ENCODE assay signal across 12 mouse cellular contexts in the genomic region with DNA sequence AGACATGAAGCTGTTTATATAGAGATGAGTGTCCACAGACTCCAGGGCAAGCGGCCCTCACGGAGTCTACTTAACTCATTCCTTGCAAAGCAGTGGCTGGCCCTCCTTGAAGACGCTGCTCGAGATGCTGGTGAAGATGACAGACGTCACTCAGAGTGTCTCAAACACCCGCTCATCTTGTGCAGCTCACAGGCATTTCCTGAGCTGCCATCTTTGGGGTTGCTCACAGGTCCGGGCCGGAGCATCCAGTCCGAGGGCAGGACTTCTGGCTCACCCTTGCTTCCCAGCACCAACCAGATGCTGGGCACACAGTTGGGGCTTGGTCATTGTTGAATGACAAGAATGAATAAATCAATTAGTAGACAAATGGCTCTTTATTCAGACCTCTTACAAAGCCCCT. TPM values are rescaled to one million over a fixed set of nuclear protein-coding genes. Genes with fewer than 3 reads are reported as not detected.
DNase-seq lines count a peak whose midpoint lies in the region; ATAC-seq and TF ChIP-seq lines count a peak whose summit lies in the region.
"Had no signal": no experiment of that assay in that cellular context is flagged by ENCODE, and none has a peak within 500 bp of the region (broad histone marks: within the 10 kb centered on the region; RNA-seq: fewer than 3 reads in every experiment).

No protein-coding gene starts in this region.

- no peak overlapping the region for H3K27ac ChIP-seq in forebrain, embryonic 11.5 days (ENCODE audit: low read depth, low read length)
- H3K27ac ChIP-seq in forebrain, embryonic 16.5 days (ENCODE audit: low read length) = no peak overlapping the region
- no peak overlapping the region for H3K27ac ChIP-seq in lung, embryonic 14.5 days (ENCODE audit: low read depth)
- H3K27ac ChIP-seq in lung, postnatal 0 days (ENCODE audit: low read length) = no peak overlapping the region
- peak overlapping the region; percentile 83 for H3K27ac ChIP-seq in limb, embryonic 10.5 days
- peak overlapping the region; percentile 48; the same call in 1 of the 2 replicates for H3K27ac ChIP-seq in neural tube, embryonic 14.5 days (ENCODE audit: low read depth, low read length)

- 79% methylated on average over 9 of the region's 9 CpGs for WGBS in forebrain, embryonic 11.5 days
- WGBS in forebrain, embryonic 16.5 days = 70% methylated on average over 9 of the region's 9 CpGs
- WGBS in lung, embryonic 14.5 days = 71% methylated on average over 9 of the region's 9 CpGs
- 68% methylated on average over 9 of the region's 9 CpGs for WGBS in lung, postnatal 0 days
- WGBS in limb, embryonic 10.5 days = 88% methylated on average over 9 of the region's 9 CpGs
- 70% methylated on average over 9 of the region's 9 CpGs for WGBS in neural tube, embryonic 14.5 days

- no peak for TF ChIP-seq CTCF in lung, embryonic 14.5 days (IDR thresholded peaks at IDR 0.05; ENCODE audit: low read depth)
- no peak for TF ChIP-seq CTCF in lung, postnatal 0 days (IDR thresholded peaks at IDR 0.05)

- ATAC-seq in forebrain, embryonic 11.5 days (replicated peaks; ENCODE audit: low FRiP score) = no peak
- no peak for ATAC-seq in forebrain, embryonic 16.5 days
- ATAC-seq in lung, embryonic 14.5 days (ENCODE audit: insufficient read depth) = 0 out of 2 replicates have a peak, but pooled peaks have one; percentile 6
- ATAC-seq in lung, postnatal 0 days = no peak
- peak; percentile 10; the same call in 1 of the 2 replicates for ATAC-seq in neural tube, embryonic 14.5 days (ENCODE audit: low read depth)

- H3K36me3 ChIP-seq in forebrain, embryonic 11.5 days (ENCODE audit: control insufficient read depth, insufficient read depth, low read length) = no peaks in the 10 kb centered on the region
- H3K36me3 ChIP-seq in forebrain, embryonic 16.5 days (ENCODE audit: control insufficient read depth, insufficient read depth) = no peaks in the 10 kb centered on the region
- H3K36me3 ChIP-seq in lung, embryonic 14.5 days (ENCODE audit: insufficient read depth) = peaks cover 2% of the 10 kb centered on the region; the same call in 1 of the 2 replicates
- no peaks in the 10 kb centered on the region for H3K36me3 ChIP-seq in lung, postnatal 0 days (ENCODE audit: insufficient read depth, low read length)
- 0 out of 2 replicates have a peak, but pooled peaks cover under 1% of the 10 kb centered on the region for H3K36me3 ChIP-seq in limb, embryonic 10.5 days
- no peaks in the 10 kb centered on the region for H3K36me3 ChIP-seq in neural tube, embryonic 14.5 days (ENCODE audit: control insufficient read depth, insufficient read depth, low read length)

- H3K9me3 ChIP-seq in forebrain, embryonic 11.5 days (ENCODE audit: control insufficient read depth, low read length) = no peaks in the 10 kb centered on the region
- no peaks in the 10 kb centered on the region for H3K9me3 ChIP-seq in forebrain, embryonic 16.5 days (ENCODE audit: control insufficient read depth, low read length)
- H3K9me3 ChIP-seq in lung, embryonic 14.5 days (ENCODE audit: low read depth, low read length) = no peaks in the 10 kb centered on the region
- H3K9me3 ChIP-seq in lung, postnatal 0 days (ENCODE audit: low read length) = no peaks in the 10 kb centered on the region
- no peaks in the 10 kb centered on the region for H3K9me3 ChIP-seq in limb, embryonic 10.5 days (replicated peaks)
- no peaks in the 10 kb centered on the region for H3K9me3 ChIP-seq in neural tube, embryonic 14.5 days (ENCODE audit: control insufficient read depth, low read length)

- no peak overlapping the region for H3K4me2 ChIP-seq in forebrain, embryonic 11.5 days (ENCODE audit: low read depth, low read length, severe bottlenecking)
- H3K4me2 ChIP-seq in forebrain, embryonic 16.5 days (ENCODE audit: low read length) = no peak overlapping the region; the same call in 1 of the 2 replicates
- H3K4me2 ChIP-seq in lung, embryonic 14.5 days = peak overlapping the region; percentile 96
- no peak overlapping the region for H3K4me2 ChIP-seq in lung, postnatal 0 days (replicated peaks; ENCODE audit: low read depth, low read length)
- peak overlapping the region; percentile 88; the same call in 1 of the 2 replicates for H3K4me2 ChIP-seq in neural tube, embryonic 14.5 days (ENCODE audit: low read depth, low read length)

- H3K4me1 ChIP-seq in forebrain, embryonic 11.5 days (replicated peaks; ENCODE audit: control insufficient read depth, insufficient read depth, low read length) = peaks cover 4% of the 10 kb centered on the region; the same call in 1 of the 2 replicates
- peaks cover 15% of the 10 kb centered on the region for H3K4me1 ChIP-seq in forebrain, embryonic 16.5 days (replicated peaks; ENCODE audit: control insufficient read depth, insufficient read depth, low read length)
- H3K4me1 ChIP-seq in lung, embryonic 14.5 days (ENCODE audit: insufficient read depth) = peaks cover 11% of the 10 kb centered on the region
- peaks cover 6% of the 10 kb centered on the region; the same call in 1 of the 2 replicates for H3K4me1 ChIP-seq in lung, postnatal 0 days (ENCODE audit: insufficient read depth, low read depth, low read length)
- H3K4me1 ChIP-seq in limb, embryonic 10.5 days = peaks cover 20% of the 10 kb centered on the region
- H3K4me1 ChIP-seq in neural tube, embryonic 14.5 days (ENCODE audit: control insufficient read depth, insufficient read depth, low read length) = peaks cover 14% of the 10 kb centered on the region

- H3K9ac ChIP-seq in forebrain, embryonic 11.5 days (ENCODE audit: low read length) = peak overlapping the region; percentile 27; the same call in 1 of the 2 replicates
- no peak overlapping the region for H3K9ac ChIP-seq in forebrain, embryonic 16.5 days (replicated peaks; ENCODE audit: low read depth, low read length)
- H3K9ac ChIP-seq in lung, embryonic 14.5 days = no peak overlapping the region
- H3K9ac ChIP-seq in lung, postnatal 0 days (replicated peaks; ENCODE audit: low read depth) = no peak overlapping the region
- no peak overlapping the region for H3K9ac ChIP-seq in neural tube, embryonic 14.5 days (replicated peaks; ENCODE audit: low read depth, low read length)

- no peaks in the 10 kb centered on the region for H3K27me3 ChIP-seq in forebrain, embryonic 11.5 days (ENCODE audit: control insufficient read depth, insufficient read depth, low read length)
- H3K27me3 ChIP-seq in forebrain, embryonic 16.5 days (replicated peaks; ENCODE audit: control insufficient read depth, insufficient read depth, low read length) = no peaks in the 10 kb centered on the region
- H3K27me3 ChIP-seq in lung, embryonic 14.5 days (ENCODE audit: insufficient read depth, low read length) = no peaks in the 10 kb centered on the region
- H3K27me3 ChIP-seq in lung, postnatal 0 days (replicated peaks; ENCODE audit: insufficient read depth, low read length) = no peaks in the 10 kb centered on the region
- no peaks in the 10 kb centered on the region for H3K27me3 ChIP-seq in limb, embryonic 10.5 days (ENCODE audit: low read depth, poor library complexity, severe bottlenecking)
- no peaks in the 10 kb centered on the region for H3K27me3 ChIP-seq in neural tube, embryonic 14.5 days (ENCODE audit: control insufficient read depth, insufficient read depth, low read length)

- TF ChIP-seq EP300 in lung, postnatal 0 days (IDR thresholded peaks at IDR 0.05) = no peak

- H3K4me3 ChIP-seq in forebrain, embryonic 11.5 days (ENCODE audit: low read depth, low read length) = no peak overlapping the region
- H3K4me3 ChIP-seq in forebrain, embryonic 16.5 days (replicated peaks; ENCODE audit: low read length) = no peak overlapping the region
- H3K4me3 ChIP-seq in lung, embryonic 14.5 days (ENCODE audit: low read depth, low read length) = no peak overlapping the region
- no peak overlapping the region for H3K4me3 ChIP-seq in lung, postnatal 0 days (ENCODE audit: low read depth, low read length)
- H3K4me3 ChIP-seq in limb, embryonic 10.5 days = peak overlapping the region; percentile 68; the same call in 1 of the 2 replicates
- H3K4me3 ChIP-seq in neural tube, embryonic 14.5 days (ENCODE audit: low read depth, low read length) = no peak overlapping the region

- DNase-seq in forebrain, embryonic 11.5 days (ENCODE audit: low spot score) = peak; percentile 48
- no peak for DNase-seq in lung, embryonic 14.5 days
- DNase-seq in lung, postnatal 0 days (ENCODE audit: low spot score) = no peak
- no peak for DNase-seq in limb, embryonic 10.5 days (ENCODE audit: low spot score)
- DNase-seq in retina, embryonic 14.5 days (ENCODE audit: low spot score) = no peak
- DNase-seq in thymus, postnatal 10 days (ENCODE audit: low spot score in 2 of 2) = no peak
- DNase-seq: embryo, embryonic 11 days; heart, postnatal 36 days; kidney, postnatal 4 days; thymus, adult 2 months had no signal

RNA-seq across cellular contexts. Expression of a gene that starts 0.9 kb away (rescaled TPM):
- 5.8 and 7.8 TPM in 2 replicates for polyA plus RNA-seq in forebrain, embryonic 11.5 days (2014; fragmentation: Nextera tagmentation; extraction: Ambion mirVana)
- 8.3 and 11.0 TPM in 2 replicates for polyA plus RNA-seq in forebrain, embryonic 16.5 days (2015; fragmentation: Nextera tagmentation; extraction: Ambion mirVana)
- 5.3 and 6.3 TPM in 2 replicates for polyA plus RNA-seq in lung, embryonic 14.5 days (2014; fragmentation: Nextera tagmentation; extraction: Ambion mirVana)
- 2.0 and 2.4 TPM in 2 replicates for polyA plus RNA-seq in lung, postnatal 0 days (2015; fragmentation: Nextera tagmentation; extraction: Ambion mirVana)
- 5.8 and 8.4 TPM in 2 replicates for polyA plus RNA-seq in limb, embryonic 10.5 days (2016; fragmentation: Nextera tagmentation; extraction: Ambion mirVana)
- polyA plus RNA-seq in neural tube, embryonic 14.5 days (2014; fragmentation: Nextera tagmentation; extraction: Ambion mirVana) = 8.5 and 9.2 TPM in 2 replicates

RNA-seq across cellular contexts. Expression of a gene that starts 26.4 kb away (rescaled TPM):
- polyA plus RNA-seq in forebrain, embryonic 11.5 days (2014; fragmentation: Nextera tagmentation; extraction: Ambion mirVana) = 1.5 and 1.6 TPM in 2 replicates
- polyA plus RNA-seq in forebrain, embryonic 16.5 days (2015; fragmentation: Nextera tagmentation; extraction: Ambion mirVana) = 0.71 and 1.1 TPM in 2 replicates
- 20.1 and 21.1 TPM in 2 replicates for polyA plus RNA-seq in lung, embryonic 14.5 days (2014; fragmentation: Nextera tagmentation; extraction: Ambion mirVana)
- 2.9 and 3.8 TPM in 2 replicates for polyA plus RNA-seq in lung, postnatal 0 days (2015; fragmentation: Nextera tagmentation; extraction: Ambion mirVana)
- polyA plus RNA-seq in limb, embryonic 10.5 days (2016; fragmentation: Nextera tagmentation; extraction: Ambion mirVana) = 3.7 and 4.7 TPM in 2 replicates
- 0.68 and 1.6 TPM in 2 replicates for polyA plus RNA-seq in neural tube, embryonic 14.5 days (2014; fragmentation: Nextera tagmentation; extraction: Ambion mirVana)

Comparison
In these comparisons a context has a peak if more than half of its experiments do, and no peak if none do; other contexts are left out.
1. ATAC-seq: peak in lung, embryonic 14.5 days (single experiment) and neural tube, embryonic 14.5 days (single experiment); none in forebrain, embryonic 11.5 days (single experiment), forebrain, embryonic 16.5 days (single experiment) and lung, postnatal 0 days (single experiment).
2. H3K4me2 ChIP-seq: peak in lung, embryonic 14.5 days (single experiment) and neural tube, embryonic 14.5 days (single experiment); none in forebrain, embryonic 11.5 days (single experiment), forebrain, embryonic 16.5 days (single experiment) and lung, postnatal 0 days (single experiment).
3. H3K27ac ChIP-seq: peak in limb, embryonic 10.5 days (single experiment) and neural tube, embryonic 14.5 days (single experiment); none in forebrain, embryonic 11.5 days (single experiment), forebrain, embryonic 16.5 days (single experiment), lung, embryonic 14.5 days (single experiment) and lung, postnatal 0 days (single experiment).